Mouse (Mus musculus) gastrocnemius, adult 2 months (tissue): ENCODE measurements at regions not wholly inside any gene's neighbourhood (a gene's known extent, or its start where the extent isn't known, plus 50 kb on each side); places are given as distances from the start of the nearest gene placed in this dataset.

Experiments used
- DNase-seq: peaks from one replicate; pipeline ENCODE4 v3.0.0; 2022
- H3K27ac ChIP-seq: fragments of 200-600 bp; 2 replicates; pipeline ENCODE4 v1.8.1; 2022; ENCODE audit warnings: mild to moderate bottlenecking
- H3K4me3 ChIP-seq: fragments of 200-600 bp; 2 replicates; pipeline ENCODE4 v1.8.1; 2022; ENCODE audit warnings: mild to moderate bottlenecking, moderate library complexity
- CTCF ChIP-seq: fragments of 200-600 bp; IDR thresholded peaks from 2 replicates; pipeline ENCODE4 v1.8.1; 2022; ENCODE audit warnings: antibody characterized with exemption, mild to moderate bottlenecking, moderate library complexity
- intact Hi-C: fragments of 180-260 bp; cut with DNase I; formaldehyde crosslinking; loops from one replicate; pipeline ENCODE4 v1.15.1; 2025

GRCm38 (mm10) chr13:102307983-102308382, 385.4 kb upstream of the Cd180 start:
- intact Hi-C loops: no loop called here
- no peak for DNase-seq
- no peak for TF ChIP-seq CTCF
- no peak overlapping the region for H3K4me3 ChIP-seq
- no peak overlapping the region for H3K27ac ChIP-seq

GRCm38 (mm10) chr13:102312096-102312495, 381.3 kb upstream of the Cd180 start:
- H3K4me3 ChIP-seq: no peak overlapping the region
- no peak overlapping the region for H3K27ac ChIP-seq
- DNase-seq: no peak
- intact Hi-C loops: no loop called here
- TF ChIP-seq CTCF: no peak

- Histone ChIP-seq H3K27ac (no peak overlapping the region), H3K4me3 (no peak overlapping the region)
- DNase-seq: no peak
- intact Hi-C loops: no loop called here
- no peak for TF ChIP-seq CTCF
Observed at GRCm38 (mm10) chr13:102315921-102316692, 377.3 kb upstream of the Cd180 start.

DNA sequence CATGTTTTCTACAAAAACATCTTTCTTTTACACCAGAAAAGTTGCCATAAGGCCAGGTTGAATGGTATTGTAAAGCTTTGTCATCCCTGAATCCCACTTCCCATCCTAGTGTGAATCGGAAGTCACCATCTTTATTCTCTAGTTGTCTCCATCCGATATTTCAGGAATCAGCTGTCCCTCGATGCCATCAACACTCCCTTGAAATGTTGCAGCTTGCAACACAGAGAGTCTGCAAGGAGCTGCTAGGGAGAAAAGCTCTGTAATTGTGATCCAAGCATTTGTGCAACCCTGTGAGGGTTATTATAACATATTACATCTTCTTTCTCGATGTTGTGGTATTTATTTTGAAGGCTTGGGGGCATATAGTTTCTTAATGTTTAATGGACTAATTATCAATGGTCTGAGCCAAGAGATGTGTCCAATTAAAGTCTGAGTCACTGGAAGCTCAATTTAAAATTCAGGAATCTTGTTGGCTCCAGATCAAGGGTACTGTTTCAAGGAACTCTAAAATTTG, 374.4 kb upstream of the Cd180 start:
- H3K27ac ChIP-seq: no peak overlapping the region
- no peak for DNase-seq
- TF ChIP-seq CTCF: no peak
- H3K4me3 ChIP-seq: no peak overlapping the region
- intact Hi-C loops: no loop called here

GRCm38 (mm10) chr13:102319453-102319852, 373.9 kb upstream of the Cd180 start:
- TF ChIP-seq CTCF: no peak
- Histone ChIP-seq H3K27ac (no peak overlapping the region), H3K4me3 (no peak overlapping the region)
- no peak for DNase-seq
- intact Hi-C loops: no loop called here

DNA sequence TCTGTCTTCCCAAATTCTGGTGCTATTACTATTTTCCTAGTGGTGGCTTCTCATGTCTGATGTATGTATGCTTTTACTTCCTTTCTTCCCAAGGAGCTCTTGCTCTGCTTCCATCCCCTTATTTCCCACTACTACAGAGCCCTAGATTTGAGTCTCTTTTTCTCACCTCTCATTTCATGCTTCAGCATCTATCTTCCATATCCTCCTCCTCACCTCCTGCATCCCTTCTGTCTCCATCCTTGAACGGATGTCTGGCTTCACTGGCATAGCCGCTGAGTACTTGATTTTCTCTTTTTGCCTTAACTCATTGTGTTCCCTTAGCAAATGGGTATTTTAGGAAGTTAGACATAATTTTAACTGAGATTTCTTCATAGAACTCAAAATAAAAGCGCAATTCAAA, 369.5 kb upstream of the Cd180 start:
- Histone ChIP-seq H3K27ac (peak overlapping the region; percentile 56), H3K4me3 (no peak overlapping the region)
- TF ChIP-seq CTCF: no peak
- intact Hi-C loops: loop anchor here (10.0 kb wide), 2 partner anchors 329 to 559 kb away; partner anchors contain the start of gene Pik3r1
- no peak for DNase-seq

DNA sequence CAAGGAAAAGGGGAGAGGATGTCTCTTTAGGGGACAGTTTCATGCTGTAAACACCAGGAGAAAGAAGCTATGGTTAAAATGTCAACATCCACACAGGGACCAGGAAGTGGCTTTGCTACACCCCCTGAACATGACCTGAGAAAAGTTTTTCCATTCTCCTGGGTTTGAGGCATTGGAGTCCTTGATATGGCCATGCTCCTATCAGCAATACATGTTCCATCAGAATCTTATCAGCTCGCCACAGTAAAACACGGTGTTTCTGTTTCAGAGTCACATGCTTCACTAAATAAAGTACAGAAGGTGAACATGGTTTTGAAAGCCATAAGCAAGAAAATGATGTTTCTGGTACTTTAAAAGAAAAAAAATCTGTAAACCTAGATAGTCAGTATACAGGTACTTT, 367.4 kb upstream of the Cd180 start:
- intact Hi-C loops: loop anchor here (5.0 to 10.0 kb wide), 3 partner anchors 71 to 561 kb away; partner anchors contain the start of gene Pik3r1
- TF ChIP-seq CTCF: no peak
- Histone ChIP-seq H3K27ac (no peak overlapping the region), H3K4me3 (no peak overlapping the region)
- DNase-seq: no peak

- no peak for DNase-seq
- Histone ChIP-seq H3K4me3 (no peak overlapping the region), H3K27ac (no peak overlapping the region; the same call in 1 of the 2 replicates)
- intact Hi-C loops: loop anchor here (5.0 to 10.0 kb wide), 3 partner anchors 71 to 562 kb away; partner anchors contain the start of gene Pik3r1
- TF ChIP-seq CTCF: no peak
Observed at GRCm38 (mm10) chr13:102326544-102326943, 366.8 kb upstream of the Cd180 start.

DNA sequence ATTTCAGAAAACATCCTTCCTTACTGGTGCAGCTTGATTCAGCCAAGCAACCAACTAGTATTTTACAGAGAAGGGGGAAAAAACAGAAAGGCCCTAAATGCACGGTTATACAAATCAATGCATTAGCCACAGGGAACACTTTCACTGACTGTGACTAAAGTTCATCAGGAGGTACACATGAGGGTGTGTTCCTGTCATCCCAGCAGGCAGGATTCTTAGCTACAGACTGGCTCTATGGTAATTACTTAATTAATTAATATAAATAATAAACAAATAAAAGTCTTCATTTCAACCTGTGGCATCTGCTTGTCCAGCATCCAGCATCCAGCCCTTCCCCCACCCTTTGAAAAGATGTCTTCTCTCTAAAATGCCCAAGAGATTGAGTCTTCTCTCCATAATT, 359.7 kb upstream of the Cd180 start:
- intact Hi-C loops: loop anchor here (10.0 kb wide), 1 partner anchor 311 kb away; no protein-coding TSS in a partner anchor
- H3K27ac ChIP-seq: 0 out of 2 replicates have a peak overlapping the region, but pooled peaks have one; percentile 50
- no peak for TF ChIP-seq CTCF
- DNase-seq: no peak
- H3K4me3 ChIP-seq: no peak overlapping the region

DNA sequence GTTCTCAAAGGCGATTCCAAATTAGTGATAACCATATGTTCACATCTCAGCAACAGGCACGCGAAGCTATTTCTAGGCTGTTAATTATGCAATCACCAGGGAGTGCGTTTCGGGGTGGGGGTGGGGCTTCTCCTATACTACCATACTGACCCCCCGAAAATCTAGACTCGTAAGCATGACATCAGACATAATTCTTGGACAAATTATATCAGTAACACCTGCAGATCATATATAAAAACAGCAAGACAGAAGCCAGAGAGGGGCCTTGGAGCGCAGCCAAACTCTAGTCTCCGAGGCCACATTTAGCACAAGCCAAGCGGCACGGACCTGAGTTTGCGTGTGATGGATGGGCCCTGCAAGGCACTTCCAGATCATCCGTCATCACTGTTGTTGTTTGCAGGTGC, 359.2 kb upstream of the Cd180 start:
- H3K27ac ChIP-seq: peak overlapping the region; percentile 50
- peak overlapping the region; percentile 29 for H3K4me3 ChIP-seq
- DNase-seq: peak; percentile 63
- no peak for TF ChIP-seq CTCF
- intact Hi-C loops: loop anchor here (10.0 kb wide), 1 partner anchor 311 kb away; no protein-coding TSS in a partner anchor

DNA sequence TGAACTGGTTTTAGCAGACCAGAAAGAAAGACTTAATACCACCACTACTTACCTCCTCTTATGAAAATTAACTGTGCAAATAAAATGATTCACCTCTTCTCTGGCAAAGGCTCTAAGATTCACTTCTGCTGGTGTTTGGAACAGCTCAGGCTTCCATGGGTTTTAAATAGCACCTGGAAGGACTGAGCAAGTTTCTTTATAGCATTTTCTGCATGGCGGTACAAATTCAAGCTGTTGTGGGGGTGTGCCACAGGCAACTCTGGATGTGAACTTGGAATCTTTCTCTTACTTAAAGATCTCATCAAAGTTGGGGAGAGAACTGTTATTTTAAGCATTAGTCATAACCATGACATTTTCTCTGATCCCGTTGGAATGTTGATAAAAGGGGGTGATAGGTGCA, 350.1 kb upstream of the Cd180 start:
- H3K27ac ChIP-seq: no peak overlapping the region
- no peak overlapping the region for H3K4me3 ChIP-seq
- intact Hi-C loops: no loop called here
- DNase-seq: no peak
- TF ChIP-seq CTCF: no peak

DNA sequence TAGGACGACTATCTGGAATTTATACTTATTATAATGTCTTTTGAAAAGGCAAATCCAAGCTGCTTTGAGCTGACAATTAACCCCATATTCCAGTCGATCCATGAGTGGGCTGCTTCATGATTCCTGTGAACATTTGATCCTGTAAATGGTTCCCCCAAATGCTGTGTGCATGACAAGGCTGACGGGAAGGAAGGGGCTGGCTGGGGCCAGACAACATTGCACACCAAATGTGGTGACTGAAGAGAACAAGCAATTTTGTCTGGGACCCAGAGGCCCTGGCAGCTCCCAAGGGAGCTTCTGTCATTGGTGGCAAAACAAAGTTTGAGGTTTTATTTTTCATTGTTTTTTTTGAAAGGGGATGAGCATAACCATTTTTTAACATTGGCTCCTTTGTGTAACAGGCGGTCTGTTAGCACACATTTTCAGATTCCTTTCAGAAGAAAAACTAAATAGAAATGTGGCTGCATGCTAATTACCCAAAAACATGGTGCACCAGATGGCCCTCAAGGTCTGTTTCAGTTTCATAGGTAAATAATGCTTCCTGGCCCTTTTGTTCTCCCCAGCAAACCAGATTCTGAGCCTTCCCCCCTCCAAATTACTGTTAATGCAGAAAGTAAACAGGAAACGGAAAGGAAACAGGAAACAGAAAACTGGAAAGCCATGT, 348.6 kb upstream of the Cd180 start:
- no peak overlapping the region for H3K4me3 ChIP-seq
- TF ChIP-seq CTCF: no peak
- no peak overlapping the region for H3K27ac ChIP-seq
- intact Hi-C loops: no loop called here
- no peak for DNase-seq

DNA sequence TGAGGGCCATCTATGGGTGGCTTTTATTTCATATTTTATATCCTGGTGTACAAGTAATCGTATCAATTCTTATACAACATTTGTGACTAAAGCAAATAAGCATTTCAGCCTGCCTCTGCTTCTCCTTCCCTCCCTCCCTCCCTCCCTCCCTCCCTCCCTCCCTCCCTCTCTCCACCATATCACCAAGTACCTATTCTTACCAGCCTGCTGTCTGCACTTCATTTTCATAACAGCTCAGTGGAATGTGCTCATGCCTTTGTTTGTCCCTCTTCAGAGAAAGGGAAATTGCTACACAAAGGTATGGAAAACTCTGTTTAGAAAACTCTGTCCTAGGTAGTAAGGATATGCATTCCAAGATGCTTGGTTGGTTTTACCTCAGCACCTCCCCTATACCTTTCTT, 343.9 kb upstream of the Cd180 start:
- TF ChIP-seq CTCF: no peak
- no peak for DNase-seq
- Histone ChIP-seq H3K27ac (no peak overlapping the region), H3K4me3 (no peak overlapping the region)
- intact Hi-C loops: no loop called here
